Mouse (Mus musculus) frontal cortex, adult (tissue): ENCODE results near the gene Gm12166.

Source experiments
- ATAC-seq: cut with Nextera tagmentation; 2 replicates; pipeline ENCODE4 v1.9.2; 2017; ENCODE audit warnings: mild to moderate bottlenecking, moderate library complexity, mixed read lengths; ENCODE audit not compliant: low TSS enrichment

The Gm12166 gene

DNA sequence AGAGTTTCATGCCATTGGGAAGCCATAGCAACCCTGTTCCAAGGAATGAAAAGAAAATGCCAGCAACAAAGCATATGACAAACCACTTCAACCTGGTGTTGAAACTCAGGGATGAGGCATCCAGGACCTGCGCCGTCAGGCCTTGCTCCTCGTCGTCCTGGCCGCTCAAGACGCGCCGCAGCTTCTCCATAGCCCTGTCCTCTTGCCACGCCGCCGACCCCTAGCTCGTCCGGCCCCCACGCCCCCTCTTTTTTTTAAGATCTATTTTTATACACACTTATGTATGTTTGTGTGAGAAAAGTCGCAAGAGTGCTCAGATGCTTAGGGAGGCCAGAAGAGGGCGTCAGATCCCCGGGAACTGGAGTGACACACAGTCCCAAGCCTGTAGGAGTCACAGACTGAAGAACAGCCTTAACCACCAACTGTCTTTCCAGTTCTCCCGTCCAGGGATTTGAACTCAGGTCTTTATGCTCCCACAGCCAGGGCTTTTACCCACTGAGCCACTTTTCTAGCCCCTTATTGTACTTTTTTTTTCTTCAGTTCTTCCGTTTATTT is at the start of gene Gm12166:
TSS of gene Gm12166 (minus strand) at position 217 of the 555 bp plus-strand sequence.
- ATAC-seq, result peak; percentile 58

DNA sequence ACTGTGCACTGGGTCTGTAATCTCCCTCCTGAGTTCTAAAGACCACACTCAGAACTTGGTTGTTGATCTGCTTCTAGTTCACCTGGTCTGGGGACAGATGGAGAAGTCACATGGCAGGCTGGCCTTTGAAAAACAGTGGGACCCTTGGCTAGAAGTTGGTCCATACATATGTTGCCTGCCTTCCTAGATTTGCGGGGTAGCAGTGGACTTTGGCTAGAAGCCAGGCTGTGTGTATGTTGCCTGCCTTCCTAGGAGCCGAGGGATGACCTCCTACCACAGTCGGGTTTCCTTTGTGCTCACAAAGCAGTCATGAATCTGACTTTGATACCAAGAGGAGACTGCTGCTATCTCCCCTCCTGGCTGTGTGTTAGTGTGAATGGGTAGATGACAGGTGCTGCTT is 44.9 kb upstream of the Gm12166 start:
- ATAC-seq, result no peak

DNA sequence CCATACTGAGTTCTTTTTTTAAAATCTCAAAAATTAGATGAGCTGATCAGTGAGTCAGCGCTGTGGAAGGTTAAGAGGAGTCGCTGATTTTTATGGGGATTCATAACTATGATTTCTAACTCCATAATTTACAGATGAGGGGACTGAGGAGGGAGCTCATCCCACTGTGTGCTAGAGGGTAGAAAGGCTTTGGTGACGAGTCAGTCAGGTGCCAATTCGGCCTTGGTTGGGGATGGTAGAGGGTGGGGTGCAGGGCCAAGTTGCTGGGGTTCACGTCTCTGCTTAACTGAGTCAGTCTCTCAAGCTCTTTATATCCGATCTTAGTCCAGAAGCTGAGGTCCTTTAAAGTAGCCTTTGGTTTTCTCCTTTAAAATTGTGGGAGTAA is 44.1 kb upstream of the Gm12166 start:
- no peak for ATAC-seq

GRCm38 (mm10) chr11:46095477-46096264 is 43.5 kb upstream of the Gm12166 start:
- ATAC-seq, result no peak

DNA sequence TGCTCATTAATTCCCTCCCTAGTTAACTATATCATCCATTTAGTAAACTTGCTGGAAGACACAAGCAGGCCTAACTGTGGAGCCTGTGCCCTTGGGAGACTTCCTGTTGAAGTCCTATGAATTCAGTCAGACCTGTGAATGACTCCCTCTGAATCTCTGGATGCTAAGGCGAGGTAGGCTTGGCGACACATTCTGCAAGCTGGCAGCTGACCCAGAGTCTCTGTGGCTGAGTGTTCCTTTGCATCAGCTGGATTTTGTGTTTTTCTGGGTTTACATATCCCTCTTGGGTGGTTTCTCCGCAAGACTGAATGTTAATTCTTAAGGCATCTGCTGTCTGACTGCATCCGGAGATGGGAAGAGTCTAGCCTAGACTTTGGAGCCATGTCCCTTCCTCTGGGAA is 40.0 kb upstream of the Gm12166 start:
- ATAC-seq, result peak; percentile 90

- ATAC-seq, result no peak
Measured at GRCm38 (mm10) chr11:46090951-46091667, 39.0 kb upstream of the Gm12166 start.

- ATAC-seq, result no peak
Measured at GRCm38 (mm10) chr11:46090036-46090725, 38.1 kb upstream of the Gm12166 start.

DNA sequence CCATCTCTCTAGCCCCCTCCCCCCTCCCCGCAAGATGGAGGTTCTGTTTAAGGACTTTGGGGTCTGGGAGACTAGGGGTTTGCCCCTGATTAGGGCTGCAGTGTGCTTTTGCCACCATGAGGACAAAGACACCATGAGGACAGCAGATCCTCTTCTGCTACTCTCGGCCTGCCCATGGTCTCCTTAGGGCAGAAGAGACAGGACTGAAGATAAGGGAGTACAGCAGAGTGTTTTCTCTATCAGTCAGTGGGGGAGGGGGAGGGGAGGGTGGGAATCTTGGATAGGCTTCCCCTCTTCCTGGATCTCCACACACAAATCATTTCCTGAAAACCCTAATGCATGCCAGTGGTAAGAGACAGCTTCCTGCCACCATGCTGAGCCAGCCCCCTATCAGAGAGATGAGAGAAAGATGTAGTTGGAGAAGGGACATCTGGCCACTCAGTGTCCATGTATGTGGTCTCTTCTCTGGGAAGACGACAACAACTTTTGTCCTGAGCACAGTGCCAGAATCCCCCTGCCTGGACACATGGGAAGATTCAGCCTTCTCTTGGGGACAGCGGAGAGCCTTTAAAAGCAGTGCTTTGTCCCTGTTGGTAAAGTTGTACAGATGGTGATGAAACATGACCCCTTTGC is 37.1 kb upstream of the Gm12166 start:
- ATAC-seq, result no peak

DNA sequence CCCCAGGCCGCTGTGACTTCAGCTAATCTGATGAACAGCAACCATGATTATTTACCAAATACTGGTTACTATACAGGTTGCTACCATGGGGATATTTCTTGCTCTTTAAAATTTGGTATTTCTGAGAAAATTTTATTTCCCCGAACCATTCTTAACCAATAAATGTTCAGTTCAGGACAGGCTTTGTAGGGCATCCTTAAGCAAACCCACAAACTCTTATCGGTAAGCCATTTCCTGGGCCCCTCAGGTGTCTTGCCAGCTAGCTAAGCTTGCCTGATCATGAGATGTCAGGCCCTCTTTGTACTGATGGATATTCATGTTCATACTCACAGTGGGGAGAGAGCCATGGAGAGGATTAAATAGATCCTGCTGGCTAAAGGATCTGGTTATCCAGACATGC is 34.3 kb upstream of the Gm12166 start:
- no peak for ATAC-seq

DNA sequence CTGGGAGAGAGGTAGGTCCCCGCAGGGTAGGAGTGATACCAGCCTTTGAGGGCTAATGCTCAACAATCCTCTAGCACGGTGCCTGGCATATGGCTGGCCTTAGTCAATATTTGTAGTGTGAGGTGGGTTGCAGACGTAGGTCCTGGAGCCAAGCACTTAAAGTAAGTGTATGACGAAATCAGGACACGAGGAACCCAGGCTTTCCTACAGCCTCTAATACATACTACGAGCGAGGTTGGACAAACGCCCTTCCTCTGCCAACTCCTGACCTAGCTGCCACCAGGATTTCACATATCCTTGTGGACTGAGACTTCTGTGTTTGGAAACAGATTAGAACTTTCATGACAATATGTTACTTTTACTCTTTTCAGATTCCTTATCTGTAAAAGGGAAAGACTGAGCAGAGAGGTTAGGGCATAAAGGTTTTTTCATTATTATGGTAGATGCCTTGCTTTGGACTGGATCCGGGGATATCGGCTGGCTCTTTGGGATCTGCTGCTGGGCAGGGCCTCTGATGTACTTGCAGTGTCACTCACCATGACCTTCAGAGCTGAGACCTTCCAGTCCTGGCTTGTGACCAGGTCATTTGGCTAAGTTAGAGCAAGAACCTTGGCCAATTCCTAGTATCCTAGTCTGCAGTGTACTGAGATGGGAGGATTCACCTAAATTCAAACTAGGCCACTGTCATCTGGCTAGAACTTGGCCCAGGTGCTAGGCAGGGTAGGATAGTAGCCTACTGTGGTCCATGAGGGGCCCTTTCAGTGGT is 33.5 kb upstream of the Gm12166 start:
- ATAC-seq, result no peak

- no peak for ATAC-seq
Measured at GRCm38 (mm10) chr11:46084568-46084967, 32.4 kb upstream of the Gm12166 start.

GRCm38 (mm10) chr11:46083835-46084444 is 31.8 kb upstream of the Gm12166 start:
- ATAC-seq, result no peak

GRCm38 (mm10) chr11:46083405-46083804 is 31.3 kb upstream of the Gm12166 start:
- peak; percentile 55; the same call in 1 of the 2 replicates for ATAC-seq

DNA sequence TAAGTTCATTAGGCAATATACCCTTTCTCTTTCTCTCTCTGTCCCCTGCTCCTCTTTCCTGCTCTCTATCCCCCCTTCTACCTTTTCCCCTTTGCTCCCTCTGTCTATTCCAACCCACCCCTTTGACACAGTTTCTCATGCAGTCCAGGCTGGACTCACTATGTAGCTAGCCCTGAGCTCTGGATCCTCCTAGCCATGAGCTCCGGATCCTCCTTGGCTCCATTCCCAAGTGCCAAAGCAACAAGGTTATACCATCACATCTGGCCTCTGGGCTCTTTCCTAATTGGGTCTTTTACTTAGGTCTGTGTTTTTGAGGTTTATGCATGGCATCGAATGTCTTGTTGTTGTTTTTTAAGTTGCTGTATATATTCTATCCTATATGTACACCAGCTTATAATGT is 29.0 kb upstream of the Gm12166 start:
- ATAC-seq, result no peak

GRCm38 (mm10) chr11:46077732-46078375 is 25.7 kb upstream of the Gm12166 start:
- no peak for ATAC-seq

DNA sequence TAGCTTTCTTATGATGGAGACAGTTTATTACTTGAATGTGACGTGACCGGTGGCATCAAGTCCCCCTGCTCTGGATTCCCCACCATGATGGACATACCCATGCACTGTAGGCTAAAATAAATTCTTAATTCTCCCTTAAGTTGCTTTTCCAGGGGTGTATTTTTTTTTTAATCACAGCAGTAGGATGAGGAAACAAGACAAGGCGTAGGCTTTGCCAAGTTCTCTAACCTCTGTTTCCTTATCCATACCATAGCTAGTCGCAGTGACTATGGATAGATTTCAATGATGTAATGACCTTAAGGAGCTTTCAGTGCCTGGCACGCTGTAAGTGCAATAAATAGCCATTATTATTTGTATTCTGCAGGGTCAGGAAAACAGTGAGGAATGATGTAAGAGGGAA is 25.2 kb upstream of the Gm12166 start:
- ATAC-seq, result no peak

DNA sequence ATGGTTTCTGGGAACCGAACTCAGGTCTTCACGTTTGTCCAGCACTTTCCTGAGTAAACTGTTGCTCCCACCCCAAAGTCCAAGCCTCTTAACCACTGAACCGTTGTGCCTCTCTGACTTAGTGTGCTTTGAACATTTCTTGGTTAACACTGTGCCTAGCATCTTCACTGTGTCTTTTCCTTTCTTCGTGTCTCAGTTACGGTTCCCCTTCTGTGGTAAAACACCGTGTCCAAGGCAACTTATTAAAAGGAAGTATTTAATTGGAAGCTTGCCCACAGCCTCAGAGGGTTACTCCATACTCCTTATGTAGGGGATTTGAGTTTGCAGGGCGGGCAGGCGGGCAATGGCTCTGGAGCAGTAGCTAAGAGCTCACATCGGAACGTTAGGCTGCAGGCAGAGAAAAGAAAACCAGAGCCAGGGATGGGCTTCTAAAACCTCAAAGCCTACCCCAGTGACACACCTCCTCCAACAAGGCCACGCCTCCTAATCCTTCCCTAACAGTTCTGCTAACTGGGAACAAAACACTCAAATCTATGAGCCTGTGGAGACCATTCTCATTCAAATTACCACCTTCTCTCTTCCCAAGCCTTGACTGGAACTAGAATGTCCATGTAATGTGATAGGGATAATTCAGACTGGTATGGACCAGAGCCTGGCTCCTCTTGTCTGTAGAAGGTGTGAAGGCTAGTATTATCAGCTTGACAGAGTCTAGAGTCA is 24.5 kb upstream of the Gm12166 start:
- no peak for ATAC-seq

GRCm38 (mm10) chr11:46075507-46075906 is 23.4 kb upstream of the Gm12166 start:
- ATAC-seq, result no peak
